Mouse (Mus musculus) forebrain, embryonic 11.5 days (tissue): ENCODE measurements around the gene Nanos1. TPM values are rescaled to one million over a fixed set of nuclear protein-coding genes. Genes with fewer than 3 reads are reported as not detected.

Experiments used
- ATAC-seq: fragments of 200-750 bp; cut with Nextera tagmentation; replicated peaks from 2 replicates; pipeline ENCODE4 v1.8.0; 2017; ENCODE audit warnings: moderate TSS enrichment; ENCODE audit not compliant: low FRiP score
- DNase-seq: peaks from one replicate; pipeline ENCODE4 v3.0.0-alpha.2; 2017; ENCODE audit warnings: low spot score
- H3K27ac ChIP-seq: fragments of 300-500 bp; sonication (generic); 2 replicates; pipeline ENCODE4 v1.5.1; 2014; ENCODE audit warnings: low read depth, low read length
- H3K27me3 ChIP-seq: fragments of 300-500 bp; sonication (generic); 2 replicates; pipeline ENCODE4 v1.6.1; 2014; ENCODE audit warnings: mild to moderate bottlenecking, low read length, mixed read lengths; ENCODE audit not compliant: control insufficient read depth, insufficient read depth
- H3K36me3 ChIP-seq: fragments of 300-500 bp; sonication (generic); 2 replicates; pipeline ENCODE4 v1.6.1; 2014; ENCODE audit warnings: mild to moderate bottlenecking, low read length, moderate library complexity, mixed read lengths; ENCODE audit not compliant: control insufficient read depth, insufficient read depth
- H3K4me1 ChIP-seq: fragments of 300-500 bp; sonication (generic); replicated peaks from 2 replicates; pipeline ENCODE4 v1.6.1; 2014; ENCODE audit warnings: low read length, mixed read lengths; ENCODE audit not compliant: control insufficient read depth, insufficient read depth
- H3K4me2 ChIP-seq: fragments of 300-500 bp; sonication (generic); 2 replicates; pipeline ENCODE4 v1.6.1; 2014; ENCODE audit warnings: low read depth, mild to moderate bottlenecking, low read length, moderate library complexity, mixed read lengths; ENCODE audit not compliant: severe bottlenecking
- H3K4me3 ChIP-seq: fragments of 300-500 bp; sonication (generic); 2 replicates; pipeline ENCODE4 v1.5.1; 2014; ENCODE audit warnings: low read depth, low read length
- H3K9ac ChIP-seq: fragments of 300-500 bp; sonication (generic); 2 replicates; pipeline ENCODE4 v1.6.1; 2014; ENCODE audit warnings: low read length
- H3K9me3 ChIP-seq: fragments of 300-500 bp; sonication (generic); 2 replicates; pipeline ENCODE4 v1.6.1; 2016; ENCODE audit warnings: low read length, mixed read lengths; ENCODE audit not compliant: control insufficient read depth
- WGBS: fragments of 180-500 bp; shearing (Covaris S2); extraction: QIAGEN DNeasy Blood & Tissue Kit; methylation state at CpG from one replicate; pipeline ENCODE4 v1.1.7; 2014; 5-methylcytosine and 5-hydroxymethylcytosine counted together
- polyA plus RNA-seq: library from polyadenylated mRNA; unstranded; fragments of >200 nt; fragmentation: Nextera tagmentation; extraction: Ambion mirVana; gene quantifications from 2 replicates; pipeline ENCODE4 v1.2.1, GENCODE M21; 2014

Gene Nanos1
- polyA plus RNA-seq, 1 experiment from 2014 or later = 4.3 TPM

- Histone ChIP-seq H3K27me3 (no peaks in the 10 kb centered on the region), H3K9me3 (no peaks in the 10 kb centered on the region), H3K4me2 (no peak overlapping the region), H3K27ac (no peak overlapping the region), H3K4me1 (no peaks in the 10 kb centered on the region), H3K9ac (no peak overlapping the region), H3K36me3 (no peaks in the 10 kb centered on the region), H3K4me3 (no peak overlapping the region)
- ATAC-seq = no peak
- no peak for DNase-seq
- 52% methylated on average over 1 of the region's 1 CpGs for WGBS
These were observed 15.2 kb upstream of the Nanos1 start for GRCm38 (mm10) chr19:60740560-60740959.

- H3K4me1 ChIP-seq = no peaks in the 10 kb centered on the region
- H3K27me3 ChIP-seq = no peaks in the 10 kb centered on the region
- H3K4me2 ChIP-seq = no peak overlapping the region
- H3K9me3 ChIP-seq = no peaks in the 10 kb centered on the region
- ATAC-seq (no peak), DNase-seq (no peak)
- H3K36me3 ChIP-seq = no peaks in the 10 kb centered on the region
- H3K4me3 ChIP-seq = no peak overlapping the region
- WGBS = 84% methylated on average over 5 of the region's 5 CpGs
- H3K27ac ChIP-seq = no peak overlapping the region
- H3K9ac ChIP-seq = no peak overlapping the region
These were observed 11.8 kb upstream of the Nanos1 start for GRCm38 (mm10) chr19:60743767-60744547.

GRCm38 (mm10) chr19:60747801-60748200, 8.0 kb upstream of the Nanos1 start:
- H3K27ac ChIP-seq = no peak overlapping the region
- no peaks in the 10 kb centered on the region for H3K27me3 ChIP-seq
- no peak overlapping the region for H3K4me2 ChIP-seq
- whole genome bisulfite sequencing = 86% methylated on average over 1 of the region's 1 CpGs
- no peaks in the 10 kb centered on the region for H3K4me1 ChIP-seq
- ATAC-seq (no peak), DNase-seq (no peak)
- no peaks in the 10 kb centered on the region for H3K36me3 ChIP-seq
- H3K4me3 ChIP-seq = no peak overlapping the region
- no peaks in the 10 kb centered on the region for H3K9me3 ChIP-seq
- no peak overlapping the region for H3K9ac ChIP-seq

- peak; percentile 81 for DNase-seq
- Histone ChIP-seq H3K4me1 (no peaks in the 10 kb centered on the region; the same call in 1 of the 2 replicates), H3K27me3 (peaks cover 3% of the 10 kb centered on the region; the same call in 1 of the 2 replicates), H3K36me3 (no peaks in the 10 kb centered on the region; the same call in 1 of the 2 replicates), H3K9me3 (no peaks in the 10 kb centered on the region), H3K4me2 (peak overlapping the region; percentile 100), H3K27ac (peak overlapping the region; percentile 59), H3K9ac (peak overlapping the region; percentile 67), H3K4me3 (peak overlapping the region; percentile 74)
- ATAC-seq = peak; percentile 68
- under 1% methylated on average over 101 of the region's 115 CpGs for WGBS
These were observed 658 bp downstream of the Nanos1 start for GRCm38 (mm10) chr19:60756192-60757098.

GRCm38 (mm10) chr19:60757099-60757785, 1.5 kb downstream of the Nanos1 start:
- 6% methylated on average over 25 of the region's 25 CpGs for WGBS
- ATAC-seq (no peak), DNase-seq (no peak)
- H3K27ac ChIP-seq = no peak overlapping the region
- H3K36me3 ChIP-seq = no peaks in the 10 kb centered on the region; the same call in 1 of the 2 replicates
- peak overlapping the region; percentile 100 for H3K4me2 ChIP-seq
- H3K4me3 ChIP-seq = peak overlapping the region; percentile 74
- H3K27me3 ChIP-seq = peaks cover 3% of the 10 kb centered on the region; the same call in 1 of the 2 replicates
- peak overlapping the region; percentile 67 for H3K9ac ChIP-seq
- no peaks in the 10 kb centered on the region; the same call in 1 of the 2 replicates for H3K4me1 ChIP-seq
- no peaks in the 10 kb centered on the region for H3K9me3 ChIP-seq

GRCm38 (mm10) chr19:60758896-60759835, 3.4 kb downstream of the Nanos1 start:
- DNase-seq = no peak
- Histone ChIP-seq H3K27ac (no peak overlapping the region), H3K9ac (no peak overlapping the region), H3K4me1 (no peaks in the 10 kb centered on the region; the same call in 1 of the 2 replicates), H3K4me2 (no peak overlapping the region), H3K9me3 (no peaks in the 10 kb centered on the region), H3K36me3 (peaks cover 8% of the 10 kb centered on the region), H3K27me3 (peaks cover 3% of the 10 kb centered on the region; the same call in 1 of the 2 replicates), H3K4me3 (no peak overlapping the region)
- ATAC-seq = no peak
- WGBS = 79% methylated on average over 4 of the region's 4 CpGs

GRCm38 (mm10) chr19:60773366-60773765, 17.6 kb downstream of the Nanos1 start:
- 95% methylated on average over 6 of the region's 6 CpGs for WGBS
- no peak overlapping the region for H3K4me2 ChIP-seq

More at GRCm38 (mm10) chr19:60773366-60773765, 17.6 kb downstream of the Nanos1 start:
- Histone ChIP-seq H3K9me3 (no peaks in the 10 kb centered on the region), H3K27me3 (no peaks in the 10 kb centered on the region), H3K9ac (no peak overlapping the region), H3K4me1 (no peaks in the 10 kb centered on the region), H3K4me3 (no peak overlapping the region), H3K27ac (no peak overlapping the region), H3K36me3 (peaks cover 26% of the 10 kb centered on the region)
- ATAC-seq (no peak), DNase-seq (no peak)
